Mouse (Mus musculus) skeletal muscle tissue, adult 2 months (tissue): ENCODE data around the gene Igtp.
"Not testable (repeated sequence)": the region's sequence is repeated elsewhere in the genome, so short reads cannot be mapped to it uniquely, and the experiment has no call there.

Experiments
- DNase-seq: peaks from one replicate; pipeline ENCODE4 v3.0.0-alpha.2; 2012; ENCODE audit warnings: low read depth, low spot score

The Igtp gene

GRCm38 (mm10) chr11:58199229-58200037 is at the start of gene Igtp, which contains the start of gene Irgm2:
Igtp (plus strand) TSS chr11:58199556.
Irgm2 (plus strand) TSS chr11:58199618.
- peak; percentile 64 for DNase-seq

- DNase-seq, result no peak
Observed at GRCm38 (mm10) chr11:58155458-58155857, 43.9 kb upstream of the Igtp start.

- DNase-seq, result no peak
Observed at GRCm38 (mm10) chr11:58156871-58157270, 42.5 kb upstream of the Igtp start.

GRCm38 (mm10) chr11:58165072-58165471 is 34.3 kb upstream of the Igtp start:
- no peak for DNase-seq

- DNase-seq, result no peak
Observed at GRCm38 (mm10) chr11:58167822-58168166, 31.6 kb upstream of the Igtp start.

GRCm38 (mm10) chr11:58168167-58168915 is 31.0 kb upstream of the Igtp start, which contains the start of gene Gemin5:
Gemin5 (minus strand) TSS chr11:58168539.
- peak; percentile 69 for DNase-seq

GRCm38 (mm10) chr11:58169666-58170065 is 29.7 kb upstream of the Igtp start:
- no peak for DNase-seq

- peak; percentile 94 for DNase-seq
Observed at GRCm38 (mm10) chr11:58171459-58172091, 27.8 kb upstream of the Igtp start, which contains the start of gene Mrpl22. Mrpl22 (plus strand) TSS chr11:58171661.

- peak; percentile 94 for DNase-seq
Observed at GRCm38 (mm10) chr11:58179563-58179962, 19.8 kb upstream of the Igtp start.

GRCm38 (mm10) chr11:58179986-58180385 is 19.4 kb upstream of the Igtp start:
- DNase-seq, result not testable (repeated sequence)

GRCm38 (mm10) chr11:58180756-58181155 is 18.6 kb upstream of the Igtp start:
- DNase-seq, result no peak

GRCm38 (mm10) chr11:58183579-58183978 is 15.8 kb upstream of the Igtp start:
- DNase-seq, result peak; percentile 38

GRCm38 (mm10) chr11:58189675-58190074 is 9.7 kb upstream of the Igtp start:
- no peak for DNase-seq

GRCm38 (mm10) chr11:58193326-58193725 is 6.0 kb upstream of the Igtp start:
- DNase-seq, result peak; percentile 59

GRCm38 (mm10) chr11:58193860-58194520 is 5.4 kb upstream of the Igtp start:
- no peak for DNase-seq

- DNase-seq, result no peak
Observed at GRCm38 (mm10) chr11:58198663-58199062, 693 bp upstream of the Igtp start.

- DNase-seq, result no peak
Observed at GRCm38 (mm10) chr11:58200226-58200625, 870 bp downstream of the Igtp start.

- DNase-seq, result no peak
Observed at GRCm38 (mm10) chr11:58201052-58201451, 1.7 kb downstream of the Igtp start.

GRCm38 (mm10) chr11:58210321-58210886 is 11.0 kb downstream of the Igtp start:
- no peak for DNase-seq

GRCm38 (mm10) chr11:58211062-58211681 is 11.8 kb downstream of the Igtp start:
- DNase-seq, result peak; percentile 26

GRCm38 (mm10) chr11:58211682-58212067 is 12.3 kb downstream of the Igtp start:
- DNase-seq, result no peak
